11 mouse cellular contexts compared by ENCODE assay signal in the genomic region with DNA sequence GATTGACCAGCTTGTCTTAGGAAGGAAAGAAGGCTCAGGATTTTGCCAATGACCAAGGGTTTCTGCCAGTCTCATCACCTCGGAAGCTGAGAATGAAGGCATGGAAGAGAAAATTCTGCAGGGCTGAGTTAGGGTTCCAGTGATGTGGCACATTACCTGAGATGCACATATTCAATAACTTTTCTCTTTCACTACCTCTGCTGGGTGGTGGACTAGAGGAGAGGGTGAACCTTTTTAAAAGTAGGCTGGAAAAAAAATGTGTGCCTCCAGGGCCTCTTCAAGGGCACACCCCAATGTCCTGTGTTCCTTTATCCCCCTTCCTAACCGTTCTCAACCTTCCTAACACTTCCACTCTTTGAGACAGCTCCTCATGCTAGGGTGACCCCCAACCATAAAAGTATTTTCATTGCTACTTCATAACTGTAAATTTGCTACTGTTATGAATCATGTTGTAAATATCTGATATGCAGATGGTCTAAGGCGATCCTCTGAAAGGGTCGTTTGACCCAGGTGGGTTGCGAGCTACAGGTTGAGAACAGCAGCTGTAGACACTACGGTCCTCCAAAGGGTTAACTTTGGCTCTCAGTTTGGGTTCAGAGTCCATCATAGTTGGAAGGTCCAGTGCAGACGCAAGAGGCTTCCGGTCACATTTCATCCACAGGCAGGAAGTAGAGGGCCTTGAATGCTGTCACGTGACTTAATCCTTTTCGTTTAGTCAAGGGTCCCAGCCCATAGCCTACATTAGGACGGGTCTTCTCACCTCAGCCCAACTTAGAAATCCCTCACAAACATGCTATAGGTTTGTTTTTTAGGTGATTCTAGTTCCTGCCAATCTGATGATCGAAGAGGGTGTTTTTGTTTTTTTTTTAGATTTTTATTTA.
A peak's percentile ranks its signal among the peaks of the same experiment; 100 is the strongest.
DNase-seq lines count a peak whose midpoint lies in the region; ATAC-seq and TF ChIP-seq lines count a peak whose summit lies in the region.
"Had no signal": no experiment of that assay in that cellular context is flagged by ENCODE, and none has a peak within 500 bp of the region (broad histone marks: within the 10 kb centered on the region; RNA-seq: fewer than 3 reads in every experiment).

No protein-coding gene starts in this region.

- no peaks in the 10 kb centered on the region for H3K9me3 ChIP-seq in midbrain, embryonic 11.5 days (ENCODE audit: control insufficient read depth, low read length)
- H3K9me3 ChIP-seq in midbrain, postnatal 0 days (ENCODE audit: low read length), result no peaks in the 10 kb centered on the region
- H3K9me3 ChIP-seq in liver, embryonic 15.5 days (replicated peaks), result no peaks in the 10 kb centered on the region
- H3K9me3 ChIP-seq: hindbrain, embryonic 12.5 days; limb, embryonic 10.5 days; midbrain, embryonic 13.5 days had no signal

- 70% methylated on average over 12 of the region's 12 CpGs for WGBS in midbrain, embryonic 11.5 days
- 66% methylated on average over 12 of the region's 12 CpGs for WGBS in midbrain, postnatal 0 days
- WGBS in liver, embryonic 15.5 days (ENCODE audit: insufficient replicate concordance), result 45% methylated on average over 12 of the region's 12 CpGs

- no peak overlapping the region for H3K4me2 ChIP-seq in midbrain, embryonic 11.5 days
- H3K4me2 ChIP-seq in midbrain, postnatal 0 days (ENCODE audit: low read depth, low read length, poor library complexity, severe bottlenecking), result no peak overlapping the region
- no peak overlapping the region for H3K4me2 ChIP-seq in liver, embryonic 15.5 days
- H3K4me2 ChIP-seq: hindbrain, embryonic 12.5 days; midbrain, embryonic 13.5 days had no signal

- peak; percentile 48; the same call in 1 of the 2 replicates for ATAC-seq in midbrain, embryonic 11.5 days (ENCODE audit: low FRiP score)
- ATAC-seq in midbrain, postnatal 0 days (ENCODE audit: low FRiP score), result no peak
- ATAC-seq in liver, embryonic 15.5 days (ENCODE audit: insufficient read depth), result peak; percentile 13; the same call in 1 of the 2 replicates

- no peak overlapping the region for H3K27ac ChIP-seq in midbrain, embryonic 11.5 days (ENCODE audit: low read depth, low read length)
- no peak overlapping the region for H3K27ac ChIP-seq in midbrain, postnatal 0 days (ENCODE audit: low read depth, low read length)
- 0 out of 2 replicates have a peak overlapping the region, but pooled peaks have one; percentile 45 for H3K27ac ChIP-seq in liver, embryonic 15.5 days (replicated peaks)
- H3K27ac ChIP-seq: hindbrain, embryonic 12.5 days; limb, embryonic 10.5 days; midbrain, embryonic 13.5 days had no signal

- no peaks in the 10 kb centered on the region for H3K36me3 ChIP-seq in midbrain, embryonic 11.5 days (ENCODE audit: control insufficient read depth, insufficient read depth, low read length)
- H3K36me3 ChIP-seq in midbrain, postnatal 0 days (ENCODE audit: insufficient read depth, low read length), result no peaks in the 10 kb centered on the region
- H3K36me3 ChIP-seq in liver, embryonic 15.5 days (replicated peaks), result no peaks in the 10 kb centered on the region
- H3K36me3 ChIP-seq: hindbrain, embryonic 12.5 days; limb, embryonic 10.5 days; midbrain, embryonic 13.5 days had no signal

- H3K4me1 ChIP-seq in midbrain, embryonic 11.5 days (ENCODE audit: control insufficient read depth, insufficient read depth, low read length), result no peaks in the 10 kb centered on the region
- no peaks in the 10 kb centered on the region for H3K4me1 ChIP-seq in midbrain, postnatal 0 days (ENCODE audit: insufficient read depth, low read length)
- peaks cover 18% of the 10 kb centered on the region for H3K4me1 ChIP-seq in liver, embryonic 15.5 days (replicated peaks)
- H3K4me1 ChIP-seq: hindbrain, embryonic 12.5 days; midbrain, embryonic 13.5 days had no signal

- H3K27me3 ChIP-seq in midbrain, embryonic 11.5 days (ENCODE audit: control insufficient read depth, insufficient read depth, low read length), result no peaks in the 10 kb centered on the region
- H3K27me3 ChIP-seq in midbrain, postnatal 0 days (ENCODE audit: insufficient read depth, low read length), result no peaks in the 10 kb centered on the region
- H3K27me3 ChIP-seq in liver, embryonic 15.5 days, result no peaks in the 10 kb centered on the region
- H3K27me3 ChIP-seq: hindbrain, embryonic 12.5 days; midbrain, embryonic 13.5 days had no signal

- DNase-seq in kidney, adult 11 months, result peak; percentile 18
- DNase-seq in kidney, postnatal 25 days, result no peak
- peak; percentile 85 for DNase-seq in midbrain, embryonic 11.5 days (ENCODE audit: low spot score, missing footprints)
- DNase-seq in midbrain, postnatal 0 days (ENCODE audit: low spot score), result no peak
- no peak for DNase-seq in testis, postnatal 14 days (ENCODE audit: low spot score)
- no peak for DNase-seq in urinary bladder, postnatal 36 days (ENCODE audit: low spot score in 2 of 2)
- DNase-seq: layer of hippocampus, postnatal 36 days had no signal

- TF ChIP-seq CTCF in midbrain, postnatal 0 days (IDR thresholded peaks at IDR 0.05), result no peak

- H3K9ac ChIP-seq in midbrain, embryonic 11.5 days (ENCODE audit: low read length), result no peak overlapping the region
- no peak overlapping the region for H3K9ac ChIP-seq in midbrain, postnatal 0 days (replicated peaks; ENCODE audit: low read length, poor library complexity, severe bottlenecking)
- no peak overlapping the region for H3K9ac ChIP-seq in liver, embryonic 15.5 days
- H3K9ac ChIP-seq: hindbrain, embryonic 12.5 days; midbrain, embryonic 13.5 days had no signal

- no peak overlapping the region for H3K4me3 ChIP-seq in midbrain, embryonic 11.5 days (ENCODE audit: low read depth, low read length)
- no peak overlapping the region for H3K4me3 ChIP-seq in midbrain, postnatal 0 days (ENCODE audit: low read depth, low read length)
- no peak overlapping the region for H3K4me3 ChIP-seq in liver, embryonic 15.5 days (replicated peaks)
- H3K4me3 ChIP-seq: hindbrain, embryonic 12.5 days; limb, embryonic 10.5 days; midbrain, embryonic 13.5 days had no signal

Comparison
In these comparisons a context has a peak if more than half of its experiments do, and no peak if none do; other contexts are left out.
1. DNase-seq: peak in kidney, adult 11 months (single experiment) and midbrain, embryonic 11.5 days (single experiment); none in kidney, postnatal 25 days (0 of 2), midbrain, postnatal 0 days (single experiment), testis, postnatal 14 days (single experiment) and urinary bladder, postnatal 36 days (0 of 2).